In genomic region chr2:18031831-18032537, GRCm38 (mm10) we compare ENCODE assay signal across 8 mouse cellular contexts. TPM values are rescaled to one million over a fixed set of nuclear protein-coding genes. Genes with fewer than 3 reads are reported as not detected.
DNase-seq lines count a peak whose midpoint lies in the region; ATAC-seq lines count a peak whose summit lies in the region.

No protein-coding gene starts in this region.

- no peaks in the 10 kb centered on the region for H3K36me3 ChIP-seq in embryonic facial prominence, embryonic 14.5 days (ENCODE audit: control insufficient read depth, insufficient read depth, low read length)
- H3K36me3 ChIP-seq in limb, embryonic 11.5 days (ENCODE audit: control insufficient read depth, insufficient read depth, low read length), result no peaks in the 10 kb centered on the region

- no peaks in the 10 kb centered on the region for H3K9me3 ChIP-seq in embryonic facial prominence, embryonic 14.5 days (ENCODE audit: control insufficient read depth, low read length)
- H3K9me3 ChIP-seq in limb, embryonic 11.5 days (ENCODE audit: control insufficient read depth, low read length), result no peaks in the 10 kb centered on the region

- H3K4me3 ChIP-seq in embryonic facial prominence, embryonic 14.5 days (ENCODE audit: low read depth, low read length), result peak overlapping the region; percentile 36
- peak overlapping the region; percentile 39 for H3K4me3 ChIP-seq in limb, embryonic 11.5 days (ENCODE audit: low read depth, low read length)

- WGBS in embryonic facial prominence, embryonic 14.5 days, result 2% methylated on average over 18 of the region's 34 CpGs
- WGBS in limb, embryonic 11.5 days, result 1% methylated on average over 34 of the region's 34 CpGs

- peaks cover 23% of the 10 kb centered on the region for H3K4me1 ChIP-seq in embryonic facial prominence, embryonic 14.5 days (ENCODE audit: control insufficient read depth, insufficient read depth, low read length)
- peaks cover 28% of the 10 kb centered on the region for H3K4me1 ChIP-seq in limb, embryonic 11.5 days (ENCODE audit: control insufficient read depth, insufficient read depth, low read length)

- H3K9ac ChIP-seq in embryonic facial prominence, embryonic 14.5 days (ENCODE audit: low read depth, low read length), result peak overlapping the region; percentile 73
- H3K9ac ChIP-seq in limb, embryonic 11.5 days (ENCODE audit: low read length), result peak overlapping the region; percentile 87

- no peak for ATAC-seq in embryonic facial prominence, embryonic 14.5 days (ENCODE audit: low read depth)
- peak; percentile 24; the same call in 1 of the 2 replicates for ATAC-seq in limb, embryonic 11.5 days (ENCODE audit: insufficient number of reproducible peaks, low FRiP score, low TSS enrichment, low read depth)

- H3K27me3 ChIP-seq in embryonic facial prominence, embryonic 14.5 days (replicated peaks; ENCODE audit: control insufficient read depth, insufficient read depth, low read length), result no peaks in the 10 kb centered on the region
- H3K27me3 ChIP-seq in limb, embryonic 11.5 days (ENCODE audit: control insufficient read depth, insufficient read depth, low read length), result no peaks in the 10 kb centered on the region

- peak overlapping the region; percentile 10; the same call in 1 of the 2 replicates for H3K27ac ChIP-seq in embryonic facial prominence, embryonic 14.5 days (replicated peaks; ENCODE audit: low read depth, low read length)
- peak overlapping the region; percentile 63 for H3K27ac ChIP-seq in limb, embryonic 11.5 days (replicated peaks; ENCODE audit: low read depth, low read length)

- intact Hi-C loops in gastrocnemius, postnatal 14 days (cut with DNase I; ENCODE audit: low total_unique reads), result no loop called here
- intact Hi-C loops in gastrocnemius, postnatal 36 days (cut with DNase I), result loop anchor here (2.0 kb wide), 1 partner anchor 15 kb away; no protein-coding TSS in a partner anchor

- DNase-seq in gastrocnemius, postnatal 14 days, result peak; percentile 53
- DNase-seq in gastrocnemius, postnatal 36 days, result no peak
- DNase-seq in Muller cell, postnatal 12 days (ENCODE audit: inconsistent ontology term), result peak; percentile 58
- DNase-seq in embryonic facial prominence, embryonic 14.5 days (ENCODE audit: low spot score), result peak; percentile 90
- DNase-seq in heart, postnatal 4 days, result peak; percentile 69
- peak; percentile 88 for DNase-seq in limb, embryonic 11.5 days (ENCODE audit: low spot score)
- peak; percentile 81 for DNase-seq in neural tube, embryonic 10.5 days (ENCODE audit: extremely low spot score, low spot score)
- DNase-seq in spleen, postnatal 14 days (ENCODE audit: low spot score in 2 of 2), result no peak

- peak overlapping the region; percentile 99 for H3K4me2 ChIP-seq in embryonic facial prominence, embryonic 14.5 days (ENCODE audit: low read depth, low read length)
- peak overlapping the region; percentile 93 for H3K4me2 ChIP-seq in limb, embryonic 11.5 days (ENCODE audit: low read depth, severe bottlenecking)

RNA-seq across cellular contexts. Expression of gene A930004D18Rik, which starts 5.6 kb away (rescaled TPM):
- 1 to 10 TPM in 1 of 2 experiments, under 1 TPM in 1; 0.89 to 1.1 TPM for total RNA-seq in gastrocnemius, postnatal 14 days (2021)
- total RNA-seq in gastrocnemius, postnatal 36 days (2021), result under 1 TPM; 0.17 to 0.20 TPM
- 6.9 and 9.1 TPM in 2 replicates for polyA plus RNA-seq in embryonic facial prominence, embryonic 14.5 days (2014; fragmentation: Nextera tagmentation; extraction: Ambion mirVana)
- total RNA-seq in heart, postnatal 4 days (2021), result 1 to 10 TPM; 4.7 to 5.0 TPM
- 10.4 and 11.9 TPM in 2 replicates for polyA plus RNA-seq in limb, embryonic 11.5 days (2014; fragmentation: Nextera tagmentation; extraction: Ambion mirVana)

RNA-seq across cellular contexts. Expression of gene Skida1, which starts 16.9 kb away (rescaled TPM):
- total RNA-seq in gastrocnemius, postnatal 14 days (2021), result 1 to 10 TPM in 1 of 2 experiments, under 1 TPM in 1; 1.00 to 1.0 TPM
- under 1 TPM; 0.18 to 0.25 TPM for total RNA-seq in gastrocnemius, postnatal 36 days (2021)
- 4.0 and 5.8 TPM in 2 replicates for polyA plus RNA-seq in embryonic facial prominence, embryonic 14.5 days (2014; fragmentation: Nextera tagmentation; extraction: Ambion mirVana)
- total RNA-seq in heart, postnatal 4 days (2021), result 1 to 10 TPM; 6.3 to 7.2 TPM
- polyA plus RNA-seq in limb, embryonic 11.5 days (2014; fragmentation: Nextera tagmentation; extraction: Ambion mirVana), result 11.7 and 13.8 TPM in 2 replicates

RNA-seq across cellular contexts. Expression of gene Mllt10, which starts 23.1 kb away (rescaled TPM):
- 10 to 100 TPM; 19.0 to 20.5 TPM for total RNA-seq in gastrocnemius, postnatal 14 days (2021)
- 10 to 100 TPM; 15.6 to 21.9 TPM for total RNA-seq in gastrocnemius, postnatal 36 days (2021)
- 27.4 and 32.1 TPM in 2 replicates for polyA plus RNA-seq in embryonic facial prominence, embryonic 14.5 days (2014; fragmentation: Nextera tagmentation; extraction: Ambion mirVana)
- 10 to 100 TPM; 41.5 to 44.3 TPM for total RNA-seq in heart, postnatal 4 days (2021)
- 45.3 and 46.3 TPM in 2 replicates for polyA plus RNA-seq in limb, embryonic 11.5 days (2014; fragmentation: Nextera tagmentation; extraction: Ambion mirVana)

RNA-seq across cellular contexts. Expression of gene H2al2a, which starts 35.2 kb away (rescaled TPM):
- total RNA-seq in gastrocnemius, postnatal 14 days (2021), result not detected
- not detected for total RNA-seq in gastrocnemius, postnatal 36 days (2021)
- not detected in 2 replicates for polyA plus RNA-seq in embryonic facial prominence, embryonic 14.5 days (2014; fragmentation: Nextera tagmentation; extraction: Ambion mirVana)
- total RNA-seq in heart, postnatal 4 days (2021), result not detected
- not detected in 2 replicates for polyA plus RNA-seq in limb, embryonic 11.5 days (2014; fragmentation: Nextera tagmentation; extraction: Ambion mirVana)

Comparison
In these comparisons a context has a peak if more than half of its experiments do, and no peak if none do; other contexts are left out.
1. DNase-seq: peak in gastrocnemius, postnatal 14 days (single experiment), Muller cell, postnatal 12 days (single experiment), embryonic facial prominence, embryonic 14.5 days (single experiment), heart, postnatal 4 days (single experiment), limb, embryonic 11.5 days (single experiment) and neural tube, embryonic 10.5 days (single experiment); none in gastrocnemius, postnatal 36 days (0 of 2) and spleen, postnatal 14 days (0 of 2).